ENCODE assay signal across 19 mouse cellular contexts in the genomic region with DNA sequence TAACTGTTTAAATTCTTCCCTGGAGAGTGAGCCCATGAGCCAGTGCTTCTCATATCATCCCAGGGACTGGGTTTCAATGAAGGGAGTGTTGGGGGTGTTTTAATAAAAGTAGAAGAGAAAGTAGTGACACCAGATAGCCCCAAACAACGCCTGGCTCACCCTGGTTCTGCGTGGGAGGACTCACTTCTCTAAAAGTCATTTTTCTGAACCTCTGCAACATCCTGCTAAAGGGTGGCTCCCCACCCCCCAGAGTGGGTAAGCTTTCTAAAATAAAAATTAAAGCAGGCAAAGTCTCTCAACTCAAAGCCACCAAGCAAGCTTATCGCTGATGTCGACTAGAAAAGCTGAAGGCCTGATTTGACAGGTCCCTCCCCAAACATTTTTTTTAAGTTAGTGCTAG. TPM values are rescaled to one million over a fixed set of nuclear protein-coding genes. Genes with fewer than 3 reads are reported as not detected.
A peak's percentile ranks its signal among the peaks of the same experiment; 100 is the strongest.
DNase-seq lines count a peak whose midpoint lies in the region; ATAC-seq and TF ChIP-seq lines count a peak whose summit lies in the region.
"Had no signal": no experiment of that assay in that cellular context is flagged by ENCODE, and none has a peak within 500 bp of the region (broad histone marks: within the 10 kb centered on the region; RNA-seq: fewer than 3 reads in every experiment).

No protein-coding gene starts in this region.

- no peak overlapping the region for H3K4me3 ChIP-seq in lung, postnatal 0 days (ENCODE audit: low read depth, low read length)
- no peak overlapping the region for H3K4me3 ChIP-seq in brown adipose tissue, adult 24 weeks (ENCODE audit: insufficient read depth, low read depth, low read length)
- H3K4me3 ChIP-seq in midbrain, embryonic 16.5 days (ENCODE audit: low read depth, low read length), result no peak overlapping the region
- H3K4me3 ChIP-seq: embryonic facial prominence, embryonic 13.5 days; hindbrain, embryonic 12.5 days; liver, embryonic 12.5 days; midbrain, embryonic 15.5 days; stomach, embryonic 15.5 days had no signal

- no peak overlapping the region for H3K4me2 ChIP-seq in lung, postnatal 0 days (replicated peaks; ENCODE audit: low read depth, low read length)
- H3K4me2 ChIP-seq in midbrain, embryonic 16.5 days (ENCODE audit: low read length), result no peak overlapping the region
- H3K4me2 ChIP-seq: embryonic facial prominence, embryonic 13.5 days; hindbrain, embryonic 12.5 days; liver, embryonic 12.5 days; midbrain, embryonic 15.5 days; stomach, embryonic 15.5 days had no signal

- H3K36me3 ChIP-seq in lung, postnatal 0 days (ENCODE audit: insufficient read depth, low read length), result no peaks in the 10 kb centered on the region
- no peaks in the 10 kb centered on the region for H3K36me3 ChIP-seq in midbrain, embryonic 16.5 days (ENCODE audit: control insufficient read depth, insufficient read depth, low read length)
- H3K36me3 ChIP-seq: embryonic facial prominence, embryonic 13.5 days; hindbrain, embryonic 12.5 days; liver, embryonic 12.5 days; midbrain, embryonic 15.5 days; stomach, embryonic 15.5 days had no signal

- H3K9me3 ChIP-seq in lung, postnatal 0 days (ENCODE audit: low read length), result no peaks in the 10 kb centered on the region
- H3K9me3 ChIP-seq in midbrain, embryonic 16.5 days (replicated peaks; ENCODE audit: control insufficient read depth, low read length, poor library complexity, severe bottlenecking), result no peaks in the 10 kb centered on the region
- H3K9me3 ChIP-seq: embryonic facial prominence, embryonic 13.5 days; hindbrain, embryonic 12.5 days; liver, embryonic 12.5 days; midbrain, embryonic 15.5 days; stomach, embryonic 15.5 days had no signal

- peak; percentile 15 for DNase-seq in lung, postnatal 14 days
- DNase-seq in lung, postnatal 0 days (ENCODE audit: low spot score), result no peak
- DNase-seq in spleen, postnatal 4 days (ENCODE audit: low spot score in 2 of 2), result peak; percentile 51 to 68
- DNase-seq in adrenal gland, adult 2 months, result no peak
- DNase-seq: adrenal gland, postnatal 10 days; cerebellum, adult 2 months; kidney, adult 9 months; right cerebral cortex, postnatal 14 days had no signal

- ATAC-seq in lung, postnatal 0 days, result no peak
- peak; percentile 63; the same call in 1 of the 2 replicates for ATAC-seq in monocyte, adult 5-6 weeks (replicated peaks; ENCODE audit: insufficient number of reproducible peaks, low FRiP score, low TSS enrichment, poor library complexity, severe bottlenecking)
- ATAC-seq in midbrain, embryonic 16.5 days, result no peak
- ATAC-seq: CD4-positive, CD25-positive, alpha-beta regulatory T cell, adult 4 months; inflammation-experienced regulatory T-cells, adult 6 months; liver, embryonic 12.5 days; midbrain, embryonic 15.5 days had no signal

- H3K27ac ChIP-seq in lung, postnatal 0 days (ENCODE audit: low read length), result no peak overlapping the region
- H3K27ac ChIP-seq in brown adipose tissue, adult 24 weeks (replicated peaks; ENCODE audit: low read depth, low read length), result 0 out of 2 replicates have a peak overlapping the region, but pooled peaks have one; percentile 10
- H3K27ac ChIP-seq in midbrain, embryonic 16.5 days (ENCODE audit: low read length), result no peak overlapping the region
- H3K27ac ChIP-seq: embryonic facial prominence, embryonic 13.5 days; hindbrain, embryonic 12.5 days; liver, embryonic 12.5 days; midbrain, embryonic 15.5 days; stomach, embryonic 15.5 days had no signal

- no peaks in the 10 kb centered on the region for H3K27me3 ChIP-seq in lung, postnatal 0 days (replicated peaks; ENCODE audit: insufficient read depth, low read length)
- no peaks in the 10 kb centered on the region for H3K27me3 ChIP-seq in midbrain, embryonic 16.5 days (ENCODE audit: control insufficient read depth, insufficient read depth, low read depth, low read length)
- H3K27me3 ChIP-seq: embryonic facial prominence, embryonic 13.5 days; hindbrain, embryonic 12.5 days; liver, embryonic 12.5 days; midbrain, embryonic 15.5 days; stomach, embryonic 15.5 days had no signal

- TF ChIP-seq CTCF in lung, postnatal 0 days (IDR thresholded peaks at IDR 0.05), result no peak

- TF ChIP-seq EP300 in lung, postnatal 0 days (IDR thresholded peaks at IDR 0.05), result no peak

- 63% methylated on average over 4 of the region's 4 CpGs for WGBS in lung, postnatal 0 days
- WGBS in midbrain, embryonic 16.5 days, result 94% methylated on average over 4 of the region's 4 CpGs

- H3K9ac ChIP-seq in lung, postnatal 0 days (replicated peaks; ENCODE audit: low read depth), result no peak overlapping the region
- H3K9ac ChIP-seq in midbrain, embryonic 16.5 days (ENCODE audit: low read depth, low read length), result no peak overlapping the region
- H3K9ac ChIP-seq: embryonic facial prominence, embryonic 13.5 days; hindbrain, embryonic 12.5 days; liver, embryonic 12.5 days; midbrain, embryonic 15.5 days; stomach, embryonic 15.5 days had no signal

- H3K4me1 ChIP-seq in lung, postnatal 0 days (ENCODE audit: insufficient read depth, low read depth, low read length), result no peaks in the 10 kb centered on the region
- H3K4me1 ChIP-seq in brown adipose tissue, adult 24 weeks (ENCODE audit: control insufficient read depth, insufficient read depth, insufficient read length, low read length), result peaks cover 2% of the 10 kb centered on the region
- no peaks in the 10 kb centered on the region for H3K4me1 ChIP-seq in midbrain, embryonic 16.5 days (ENCODE audit: control insufficient read depth, insufficient read depth, low read length)
- H3K4me1 ChIP-seq: liver, embryonic 12.5 days; midbrain, embryonic 15.5 days; stomach, embryonic 15.5 days had no signal

RNA-seq across cellular contexts. Expression of gene Kctd12, which starts 57.8 kb away (rescaled TPM):
- polyA plus RNA-seq in lung, postnatal 0 days (2015; fragmentation: Nextera tagmentation; extraction: Ambion mirVana), result 8.2 and 9.7 TPM in 2 replicates
- 22.4 and 27.7 TPM in 2 replicates for polyA plus RNA-seq in brown adipose tissue, adult 24 weeks (2012; ENCODE audit: insufficient read depth, insufficient read length, missing spikeins)
- total RNA-seq in monocyte, adult 5-6 weeks (2017), result 144 to 172 TPM (median 153 TPM) in 3 replicates
- polyA plus RNA-seq in midbrain, embryonic 16.5 days (2015; fragmentation: Nextera tagmentation; extraction: Ambion mirVana), result 15.7 and 17.0 TPM in 2 replicates
- 10 to 100 TPM; 29.3 to 33.3 TPM for total RNA-seq in adrenal gland, adult 2 months (2021)
- polyA plus RNA-seq in adrenal gland, adult 2 months (2012; rRNA removed), result 35.9 and 38.5 TPM in 2 replicates
- total RNA-seq: MEL had no signal

Comparison
In these comparisons a context has a peak if more than half of its experiments do, and no peak if none do; other contexts are left out.
1. DNase-seq: peak in lung, postnatal 14 days (single experiment) and spleen, postnatal 4 days (2 of 2); none in lung, postnatal 0 days (single experiment) and adrenal gland, adult 2 months (single experiment).